Mouse (Mus musculus) gastrocnemius, postnatal 14 days (tissue): ENCODE measurements around the gene Epb41l3. TPM values are rescaled to one million over a fixed set of nuclear protein-coding genes. Genes with fewer than 3 reads are reported as not detected.

Source experiments
- DNase-seq: peaks from one replicate; pipeline ENCODE4 v3.0.0; 2021; ENCODE audit warnings: mixed read lengths
- intact Hi-C: fragments of 180-260 bp; cut with DNase I; formaldehyde crosslinking; loops from one replicate; pipeline ENCODE4 v1.15.1; 2025; ENCODE audit warnings: low total_unique reads
- total RNA-seq, 2 experiments: library from RNA; stranded (reverse); gene quantifications; 2 replicates each; pipeline ENCODE4 v1.2.3; 2021

Gene Epb41l3
- total RNA-seq, 2 experiments from 2014 or later, result 6.0 to 8.7 TPM

DNA sequence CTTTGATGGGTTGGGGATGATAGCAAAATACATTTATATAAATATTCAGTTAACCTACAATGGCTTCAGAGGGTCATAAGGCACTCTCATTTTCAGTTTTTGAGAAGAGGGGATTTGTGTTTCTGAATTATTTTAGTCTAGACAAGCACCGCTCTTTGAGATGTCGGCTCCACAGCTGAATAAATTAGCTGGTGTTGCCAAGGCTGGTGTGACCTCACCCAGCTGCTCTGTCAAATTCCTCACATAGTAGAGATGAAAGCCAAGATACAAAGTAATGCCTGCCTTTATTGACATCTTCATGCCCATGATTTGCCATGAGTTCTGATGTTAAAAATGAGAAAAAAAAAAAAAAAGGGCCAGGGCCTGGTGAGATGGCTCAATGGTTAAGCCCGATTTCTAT is 214.8 kb downstream of the Epb41l3 start:
- intact Hi-C loops, result no loop called here
- DNase-seq, result no peak

DNA sequence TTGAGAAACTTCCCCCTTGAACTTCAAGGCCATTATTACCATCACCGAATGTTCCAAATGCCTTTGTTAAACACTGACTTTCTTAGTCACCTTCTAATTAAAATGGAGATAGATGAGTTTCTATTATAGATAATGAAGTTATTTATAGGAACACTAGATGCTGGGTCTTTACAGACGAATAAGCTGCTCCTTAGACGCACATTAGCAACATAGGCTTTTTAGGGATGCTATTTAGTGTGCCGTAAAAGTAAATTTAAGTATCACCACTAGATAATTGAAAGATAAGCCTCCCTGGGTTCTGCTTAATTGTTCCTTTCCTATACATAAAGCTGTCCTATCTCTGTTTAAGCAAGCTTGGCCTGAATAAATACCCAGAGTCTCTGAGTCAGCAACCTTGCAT is 226.1 kb downstream of the Epb41l3 start:
- intact Hi-C loops, result no loop called here

DNA sequence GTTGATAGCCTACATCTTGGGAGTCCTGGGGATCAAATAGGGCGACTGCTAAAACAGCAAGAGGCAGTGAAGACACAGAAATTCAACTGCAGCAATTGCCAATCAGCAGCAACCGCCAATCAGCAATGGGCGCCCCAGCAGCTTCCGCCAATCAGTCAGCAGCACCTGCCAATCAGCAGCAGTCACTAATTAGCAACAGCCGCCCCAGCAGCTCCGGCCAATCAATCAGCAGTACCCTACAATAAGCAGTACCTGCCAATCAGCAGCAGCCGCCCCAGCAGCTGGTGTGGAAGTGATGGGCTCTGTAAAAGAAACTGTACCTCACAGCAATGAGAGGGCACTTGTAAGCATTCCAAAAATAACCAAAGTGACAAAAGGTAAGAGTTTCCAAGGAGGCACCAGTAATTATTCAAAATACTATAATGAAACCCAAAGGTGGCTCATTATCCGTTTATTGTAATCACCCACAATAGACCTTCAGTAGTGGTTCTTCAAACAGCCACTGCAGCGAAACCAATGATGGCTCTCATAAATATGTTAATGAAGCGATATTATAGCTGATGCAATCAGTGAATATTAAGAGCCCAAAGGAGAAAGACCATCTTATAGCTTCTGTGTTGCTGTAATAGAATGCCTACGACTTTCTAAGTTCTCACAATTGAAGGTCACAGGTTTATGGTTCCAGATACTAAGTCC is 228.2 kb downstream of the Epb41l3 start:
- DNase-seq, result no peak
- intact Hi-C loops, result no loop called here

More for the DNA sequence above, 226.1 kb downstream of the Epb41l3 start:
- no peak for DNase-seq

DNA sequence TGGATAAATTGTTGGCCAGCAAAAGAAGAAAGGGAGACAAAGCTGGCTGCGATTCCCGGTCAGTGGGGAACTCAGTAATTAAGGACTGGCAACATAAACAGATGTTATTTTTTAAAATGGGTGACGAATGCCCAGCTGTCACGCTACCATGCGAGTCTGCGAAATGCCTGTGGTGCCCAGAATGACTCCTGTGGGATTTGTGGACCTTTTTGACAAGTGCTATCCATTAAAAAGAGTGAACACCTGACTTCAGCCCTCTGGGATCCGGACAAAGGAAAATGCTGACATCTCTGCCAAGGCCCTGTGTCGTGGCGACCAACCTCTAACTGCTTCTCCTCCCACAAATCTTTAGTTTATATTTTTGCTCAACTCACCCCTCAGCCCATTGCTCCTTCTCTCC is 232.2 kb downstream of the Epb41l3 start:
- intact Hi-C loops, result no loop called here
- no peak for DNase-seq

DNA sequence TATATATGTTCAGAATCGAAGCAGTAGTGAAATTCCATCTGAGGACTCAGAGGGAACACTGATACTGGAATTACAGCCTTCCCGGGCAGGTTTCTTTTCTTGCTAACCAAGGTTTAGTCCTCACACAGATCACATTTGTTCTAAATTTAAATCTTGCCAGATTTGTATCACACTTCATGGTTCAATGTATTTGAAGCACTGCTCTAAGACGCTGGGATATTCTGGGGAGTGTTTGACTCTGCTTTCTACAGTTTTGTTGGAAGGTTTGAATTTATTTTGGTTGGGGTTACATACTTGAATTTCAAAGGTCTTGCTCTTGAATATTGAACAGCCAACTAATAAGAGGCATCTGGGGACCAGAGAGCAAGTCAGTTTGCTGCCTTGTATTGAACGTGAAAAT is 234.4 kb downstream of the Epb41l3 start:
- DNase-seq, result no peak
- intact Hi-C loops, result no loop called here

DNA sequence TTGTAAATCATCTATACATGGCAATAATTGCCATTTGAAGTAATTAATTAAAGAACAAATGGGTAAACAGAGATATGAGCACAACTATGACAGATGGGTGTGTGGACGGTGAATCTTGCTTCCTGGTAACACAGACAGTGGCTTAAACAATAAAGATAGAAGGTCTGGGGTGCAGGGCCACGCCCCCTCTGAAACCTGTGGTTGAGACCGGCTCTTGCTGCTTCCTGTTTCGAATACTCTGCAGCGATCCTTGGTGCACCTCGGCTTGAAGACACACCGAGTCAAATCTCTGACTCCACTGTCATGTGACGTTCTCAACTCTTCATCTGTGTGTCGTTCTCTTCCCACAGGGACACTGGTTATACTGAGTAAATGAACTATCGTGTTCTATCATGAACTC is 245.0 kb downstream of the Epb41l3 start:
- intact Hi-C loops, result no loop called here
- no peak for DNase-seq

DNA sequence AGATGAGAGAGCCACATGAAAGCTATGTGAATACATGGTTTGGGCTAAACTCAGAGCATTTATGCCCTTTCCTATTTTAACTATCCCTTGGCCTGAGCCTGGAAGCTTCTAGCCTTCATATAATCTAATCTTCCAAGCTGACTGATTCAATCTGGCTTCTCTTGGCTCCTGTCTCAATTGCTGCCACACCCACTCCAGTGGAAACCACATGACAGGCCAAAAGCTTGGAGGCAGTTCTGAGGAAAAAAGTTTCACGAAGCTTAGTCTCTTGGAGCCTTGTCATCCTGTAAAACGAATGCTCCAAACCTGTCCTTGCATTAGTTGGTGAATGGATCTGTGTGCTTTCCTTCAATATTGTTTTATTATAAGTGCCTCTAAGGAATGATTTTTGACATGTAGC is 247.2 kb downstream of the Epb41l3 start:
- intact Hi-C loops, result no loop called here

More for the DNA sequence above, 247.2 kb downstream of the Epb41l3 start:
- no peak for DNase-seq

Other genes with a start within 250 kb of the Epb41l3 start
- gene Tmem200c, start 249.1 kb upstream of the Epb41l3 start, total RNA-seq, result under 1 TPM; 0.27 to 0.49 TPM